Mouse (Mus musculus) cerebellum, postnatal 36 days (tissue): Measurements from ENCODE around the gene Efna2.
A peak's percentile ranks its signal among the peaks of the same experiment; 100 is the strongest.

Source experiments
- DNase-seq, 2 experiments: peaks; one replicate each; pipeline ENCODE4 v3.0.0; 2021 to 2022; ENCODE audit warnings: mixed read lengths in 2 of 2

Gene Efna2

DNA sequence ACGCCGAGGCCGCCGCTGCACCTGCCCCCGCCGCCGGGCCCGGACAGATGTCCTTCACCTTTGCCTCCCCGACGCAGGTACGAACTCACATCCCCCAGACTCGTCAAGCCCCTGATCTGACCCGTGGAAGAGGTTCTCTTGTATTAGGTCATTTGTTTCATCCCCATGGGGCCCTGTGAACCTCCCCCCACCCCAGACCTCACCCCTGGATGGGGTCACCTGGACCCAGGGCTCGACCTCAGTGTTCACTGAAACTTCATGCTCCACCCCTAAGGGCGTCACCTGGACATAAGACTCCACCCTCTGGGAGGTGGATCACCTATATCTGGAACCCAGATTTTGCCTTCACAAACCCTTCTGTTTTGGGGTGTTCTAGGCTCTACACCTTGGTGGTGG is 36.8 kb upstream of the Efna2 start:
- DNase-seq, result no peak

DNA sequence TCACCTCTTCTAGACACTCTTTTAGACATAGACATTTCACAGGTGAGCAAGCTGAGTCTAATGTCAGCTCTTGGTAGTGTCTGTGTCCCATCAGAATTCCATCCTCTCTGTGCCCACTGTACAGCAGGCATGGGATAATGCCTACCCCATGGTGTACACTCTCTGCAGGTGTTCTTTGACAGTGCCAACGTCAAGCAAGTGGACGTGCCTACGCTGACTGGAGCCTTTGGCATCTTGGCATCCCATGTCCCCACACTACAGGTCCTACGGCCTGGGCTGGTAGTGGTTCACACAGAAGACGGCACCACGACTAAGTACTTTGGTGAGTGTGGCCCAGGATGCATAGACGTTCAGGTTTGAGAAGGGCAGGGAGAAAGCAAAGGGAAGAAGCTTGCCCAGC is 35.6 kb upstream of the Efna2 start:
- no peak for DNase-seq

DNA sequence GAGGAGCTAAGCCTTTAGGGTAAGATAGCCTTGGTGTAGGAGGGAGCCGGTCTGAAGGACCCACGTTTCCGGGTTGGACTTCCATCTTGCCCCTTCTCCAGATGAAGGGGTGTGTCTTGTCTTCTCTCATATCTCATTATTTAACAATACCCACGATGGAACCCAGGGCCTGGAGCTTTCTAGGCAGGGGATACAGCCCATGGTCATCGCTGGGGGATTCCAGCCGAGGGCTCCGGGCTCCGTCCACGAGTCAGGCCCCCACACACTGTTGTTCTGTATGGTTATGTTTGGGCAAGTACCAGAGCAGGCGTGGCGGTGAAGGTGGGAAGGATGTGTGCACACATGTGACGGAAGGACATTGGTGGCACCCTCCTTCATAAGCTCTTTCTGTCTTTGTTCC is 35.1 kb upstream of the Efna2 start:
- DNase-seq, result no peak

DNA sequence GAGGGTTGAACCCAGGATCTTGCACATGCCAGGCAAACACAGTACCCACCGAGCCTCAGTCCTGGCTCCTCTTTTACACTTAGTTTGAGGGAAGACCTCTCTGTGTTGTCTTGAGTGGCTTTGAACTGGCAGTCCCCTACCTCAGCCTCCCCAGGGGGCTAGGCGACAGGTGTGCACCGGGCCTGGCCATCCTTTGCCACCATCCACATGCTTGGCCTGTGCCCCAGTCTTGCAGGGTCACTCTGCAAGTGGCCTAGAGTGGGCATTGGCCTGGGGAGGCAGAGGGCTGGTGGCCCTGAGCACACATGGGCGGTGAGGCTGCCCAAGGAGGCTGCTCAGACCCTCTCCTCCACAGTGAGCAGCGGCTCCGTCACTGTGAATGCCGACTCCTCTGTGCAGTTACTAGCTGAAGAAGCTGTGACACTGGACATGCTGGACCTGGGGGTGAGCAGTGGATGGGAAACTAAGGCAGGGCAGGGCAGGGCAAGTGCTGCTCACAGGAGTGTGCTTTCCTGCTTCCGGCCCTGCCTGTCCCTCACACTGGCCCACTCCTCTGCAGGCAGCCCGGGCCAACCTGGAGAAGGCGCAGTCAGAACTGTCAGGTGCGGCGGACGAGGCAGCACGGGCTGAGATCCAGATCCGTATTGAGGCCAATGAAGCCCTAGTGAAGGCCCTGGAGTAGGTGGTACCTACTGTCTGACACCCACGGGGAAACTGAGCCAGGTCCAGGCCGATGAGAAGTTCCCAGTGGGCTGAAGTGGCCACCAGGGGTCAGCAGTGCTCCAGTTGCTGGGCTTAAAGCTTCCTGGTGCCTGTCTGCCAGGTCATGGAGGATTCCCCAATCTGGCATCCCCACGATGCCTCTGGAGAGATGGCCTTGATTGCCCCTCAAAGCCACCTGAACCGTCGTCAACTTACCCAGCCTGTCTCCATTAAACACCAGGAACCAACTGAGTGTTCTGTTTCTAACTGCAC is 34.1 kb upstream of the Efna2 start:
- DNase-seq, result peak; percentile 83 to 85

DNA sequence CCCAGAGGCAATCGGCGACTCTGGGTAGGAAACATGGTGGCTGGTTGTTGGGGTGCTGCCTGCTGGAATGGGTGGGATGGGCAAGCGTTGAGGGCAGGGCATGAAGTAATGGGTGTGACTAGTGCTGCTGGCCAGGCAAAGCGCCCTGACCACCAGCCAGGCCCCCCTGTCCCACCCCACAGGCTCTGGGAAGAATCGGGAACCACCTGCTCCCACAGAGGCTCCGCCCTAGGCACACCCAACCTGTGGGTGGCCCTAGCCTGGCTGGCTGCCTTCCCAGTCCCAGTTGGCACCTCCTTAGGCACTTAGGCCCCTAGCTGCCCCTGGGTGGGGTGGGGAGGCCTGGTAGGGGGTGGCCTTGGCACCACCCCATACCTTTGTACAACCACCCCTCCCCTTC is 33.4 kb upstream of the Efna2 start:
- no peak for DNase-seq

DNA sequence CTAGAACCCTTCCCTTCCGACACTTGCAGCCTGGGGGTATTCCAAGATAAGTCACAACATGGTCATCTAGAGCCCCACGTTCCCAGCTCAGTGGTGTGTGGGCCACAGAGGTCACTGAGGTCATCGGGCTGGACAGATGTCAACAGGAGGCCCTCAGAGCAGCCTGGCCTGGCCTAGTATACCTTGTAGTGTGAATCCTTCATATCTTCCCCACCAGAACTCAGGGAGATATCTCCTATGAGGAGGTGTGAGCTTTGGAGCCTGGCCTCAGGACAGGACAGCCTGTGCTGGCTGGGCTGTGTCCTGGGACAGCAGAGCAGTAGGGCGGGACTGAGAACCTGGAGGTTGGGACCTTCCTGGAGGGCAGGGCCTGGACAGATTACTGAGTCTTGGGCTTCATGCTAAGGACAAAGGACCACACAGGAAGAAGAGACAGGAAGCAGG is 32.7 kb upstream of the Efna2 start:
- no peak for DNase-seq

DNA sequence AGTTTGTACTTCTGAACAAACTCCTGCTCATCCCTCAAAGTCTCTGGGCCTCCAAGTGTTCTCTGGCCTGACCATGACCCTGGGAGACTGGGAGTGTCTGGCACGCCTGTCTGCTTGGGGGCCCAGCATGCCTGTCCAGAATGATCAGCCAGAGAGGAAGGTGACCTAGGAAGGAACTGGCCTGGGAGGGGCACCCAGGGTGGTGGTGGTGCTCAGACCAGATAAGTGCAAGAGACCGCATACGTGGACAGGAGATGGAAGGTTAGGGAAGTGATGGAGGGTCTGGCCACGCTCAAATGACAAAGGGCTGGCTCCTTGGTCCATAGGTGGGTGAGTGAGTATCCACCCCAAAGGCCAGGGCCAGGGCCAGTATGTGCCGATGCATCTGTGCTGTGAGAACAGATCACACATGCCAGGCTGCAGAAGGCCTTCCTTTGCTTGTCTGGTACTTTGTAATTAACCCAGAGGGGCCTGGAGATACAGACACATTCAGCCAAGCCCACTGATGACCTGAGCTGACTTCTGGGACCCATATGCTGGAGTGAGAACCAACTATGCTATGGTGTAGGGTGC is 32.0 kb upstream of the Efna2 start:
- no peak for DNase-seq

DNA sequence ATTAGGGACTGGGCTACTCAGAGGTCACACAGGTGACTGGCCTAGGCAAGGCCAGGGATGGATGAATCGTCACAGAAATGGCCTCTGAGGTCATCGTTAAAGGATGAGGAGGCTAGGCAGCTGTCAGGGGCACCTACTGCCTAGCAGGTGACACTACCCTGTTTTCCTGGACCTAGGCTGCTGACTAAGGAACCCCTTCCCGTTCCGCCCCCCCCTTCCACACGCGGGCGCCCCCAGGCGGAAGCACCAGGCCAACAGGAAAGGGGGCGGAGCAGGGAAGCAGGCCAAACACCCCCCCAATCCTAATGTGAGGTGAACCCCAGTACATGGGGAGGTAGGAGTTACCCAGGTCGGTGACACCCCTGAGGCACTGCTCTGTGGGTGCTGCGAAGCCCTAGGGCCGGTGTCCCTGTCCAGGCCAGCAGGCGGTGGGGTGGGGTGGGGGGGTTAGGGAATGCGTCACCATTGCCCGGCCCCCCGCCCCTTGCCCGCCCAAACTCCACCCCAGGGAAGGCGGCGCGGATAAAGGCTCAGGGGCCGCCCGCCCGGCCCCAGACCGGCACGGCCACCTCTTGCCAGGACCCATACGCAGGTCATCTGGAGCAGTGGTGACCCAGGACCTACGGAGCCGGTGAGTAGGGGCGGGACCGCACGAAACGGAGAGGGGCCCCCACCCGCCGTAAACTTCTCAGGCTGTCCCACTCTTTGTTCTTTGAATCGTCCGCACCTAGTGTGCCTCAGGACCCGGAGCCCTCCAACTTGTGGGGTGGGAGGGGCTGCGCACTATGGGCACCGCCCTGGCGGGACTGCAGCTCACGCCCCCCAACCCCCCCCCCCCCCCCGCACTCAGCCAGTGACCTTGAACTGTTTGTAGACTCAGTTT is 31.3 kb upstream of the Efna2 start, which contains the start of gene Midn:
Gene Midn (plus strand): TSS at position 554 of the 883 bp plus-strand sequence.
- DNase-seq, result peak; percentile 62 to 67

DNA sequence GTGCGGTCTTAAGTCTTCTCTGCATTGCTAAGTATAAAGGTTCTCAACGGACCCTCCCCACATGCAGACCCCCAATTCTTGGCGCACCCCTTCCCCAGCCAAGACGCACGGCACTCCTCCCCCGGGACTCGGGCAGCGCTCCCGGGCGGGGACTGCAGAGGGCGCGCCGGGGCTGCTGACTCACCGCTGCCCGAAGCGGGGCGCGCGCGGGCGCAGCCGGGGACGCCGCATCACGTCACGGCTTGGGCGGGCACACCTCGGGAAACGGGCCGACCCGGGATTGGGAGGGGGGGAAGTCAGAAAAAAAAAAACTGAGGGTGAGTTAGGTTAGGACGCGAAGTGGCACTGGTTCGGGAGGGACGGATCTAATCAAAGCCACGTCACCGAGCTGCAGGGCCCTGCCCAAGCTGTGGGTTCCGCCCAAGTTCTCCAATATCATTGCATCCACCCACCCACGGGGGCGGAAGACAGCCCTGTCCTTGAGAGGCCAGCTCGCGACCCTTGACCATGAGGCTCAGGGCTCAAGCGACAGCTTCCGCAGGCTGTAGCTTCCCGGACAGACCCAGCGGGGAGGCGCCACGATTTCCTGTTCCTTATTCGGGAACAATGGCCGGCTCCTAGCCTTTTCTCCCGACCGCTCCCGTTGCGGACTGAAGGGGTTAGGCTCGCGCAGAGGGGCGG is 30.5 kb upstream of the Efna2 start:
- DNase-seq, result peak; percentile 91 to 95

DNA sequence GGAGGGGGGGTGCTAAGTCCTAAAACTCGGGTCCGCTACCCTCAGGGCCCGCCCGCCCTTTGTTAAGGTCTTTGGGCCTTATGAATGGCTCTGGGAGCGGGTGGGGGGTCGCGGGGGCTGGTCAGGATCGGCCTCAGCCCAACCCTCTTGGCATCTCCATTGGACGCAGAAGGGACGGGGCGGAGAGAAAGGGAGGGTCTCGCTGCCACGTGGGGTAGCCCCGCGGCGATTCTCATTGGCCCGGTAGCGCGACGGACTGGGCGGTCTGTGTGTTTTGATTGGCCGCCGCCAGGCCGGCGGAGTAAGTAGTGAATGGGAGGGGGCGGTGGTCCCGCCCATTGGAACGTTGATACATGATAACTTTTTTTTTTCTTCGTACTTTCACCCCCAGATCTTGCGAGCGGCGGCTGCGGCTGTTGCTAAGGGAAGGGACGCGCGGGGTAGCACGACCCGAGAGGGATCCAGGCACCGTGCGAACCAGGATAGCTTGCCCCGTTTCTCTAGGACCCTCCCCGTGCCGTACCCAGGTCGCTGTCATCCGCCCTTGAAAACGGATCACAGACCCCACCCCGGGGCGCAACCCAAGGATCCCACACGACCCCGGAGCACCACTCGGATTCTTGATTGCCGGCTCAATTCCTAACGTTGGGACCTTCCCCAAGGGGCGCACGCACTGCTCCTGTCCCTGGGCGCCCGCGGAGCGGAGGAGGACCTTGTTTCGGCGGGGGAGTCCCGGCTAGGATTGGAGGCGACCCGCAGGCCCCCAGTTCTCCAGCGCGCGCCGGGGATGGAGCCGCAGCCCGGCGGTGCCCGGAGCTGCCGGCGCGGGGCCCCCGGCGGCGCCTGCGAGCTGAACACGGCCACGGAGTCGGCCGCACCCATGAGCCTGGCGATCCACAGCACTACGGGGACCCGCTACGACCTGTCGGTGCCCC is 29.7 kb upstream of the Efna2 start:
- peak; percentile 95 to 97 for DNase-seq

DNA sequence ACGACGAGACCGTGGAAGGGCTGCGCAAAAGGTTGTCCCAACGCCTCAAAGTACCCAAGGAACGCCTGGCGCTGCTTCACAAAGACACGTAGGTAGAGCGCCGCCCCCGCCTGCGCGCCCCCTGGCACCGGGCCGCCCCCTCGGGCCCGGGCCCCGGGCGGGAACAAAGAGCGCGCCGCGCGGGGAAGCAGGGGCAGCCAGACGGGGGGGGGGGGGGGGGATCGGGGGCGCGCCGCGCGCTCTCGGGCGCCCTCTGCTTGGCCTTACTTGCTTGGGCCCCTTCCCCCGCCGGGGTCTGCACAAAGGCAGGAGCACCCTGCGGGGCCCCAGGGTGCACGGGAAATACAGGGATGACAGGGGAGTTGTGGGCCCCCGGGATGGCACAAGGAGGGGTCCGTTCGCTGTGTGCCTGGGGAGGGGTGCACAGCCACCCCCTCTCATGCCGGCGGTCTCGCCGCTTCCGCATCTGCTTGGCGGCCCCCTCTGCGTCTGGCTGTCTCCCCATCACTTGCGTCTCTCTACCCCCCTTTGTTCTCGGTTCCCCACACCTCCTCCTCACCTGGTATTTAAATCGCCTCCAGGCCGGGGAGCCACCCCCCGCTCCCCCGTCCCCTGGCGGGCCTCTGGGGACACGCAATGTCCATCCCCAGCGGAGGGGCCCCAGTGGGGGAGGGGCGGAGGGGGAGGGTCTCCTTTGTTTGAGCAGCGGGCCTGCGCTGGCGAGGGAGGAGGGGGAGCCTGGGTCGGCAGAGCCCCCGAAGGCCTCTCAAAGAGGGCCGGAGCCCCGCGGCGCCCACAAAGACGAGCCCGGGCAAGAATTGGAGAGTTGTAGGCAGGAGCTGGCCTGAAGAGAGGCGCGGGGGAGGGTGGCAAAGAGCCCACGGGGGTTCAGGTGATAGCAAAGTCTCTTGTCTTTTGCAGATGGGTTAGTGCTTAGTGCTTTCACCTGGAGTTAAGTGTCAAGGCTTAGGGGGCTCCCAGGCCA is 28.8 kb upstream of the Efna2 start:
- peak; percentile 57 to 66 for DNase-seq

DNA sequence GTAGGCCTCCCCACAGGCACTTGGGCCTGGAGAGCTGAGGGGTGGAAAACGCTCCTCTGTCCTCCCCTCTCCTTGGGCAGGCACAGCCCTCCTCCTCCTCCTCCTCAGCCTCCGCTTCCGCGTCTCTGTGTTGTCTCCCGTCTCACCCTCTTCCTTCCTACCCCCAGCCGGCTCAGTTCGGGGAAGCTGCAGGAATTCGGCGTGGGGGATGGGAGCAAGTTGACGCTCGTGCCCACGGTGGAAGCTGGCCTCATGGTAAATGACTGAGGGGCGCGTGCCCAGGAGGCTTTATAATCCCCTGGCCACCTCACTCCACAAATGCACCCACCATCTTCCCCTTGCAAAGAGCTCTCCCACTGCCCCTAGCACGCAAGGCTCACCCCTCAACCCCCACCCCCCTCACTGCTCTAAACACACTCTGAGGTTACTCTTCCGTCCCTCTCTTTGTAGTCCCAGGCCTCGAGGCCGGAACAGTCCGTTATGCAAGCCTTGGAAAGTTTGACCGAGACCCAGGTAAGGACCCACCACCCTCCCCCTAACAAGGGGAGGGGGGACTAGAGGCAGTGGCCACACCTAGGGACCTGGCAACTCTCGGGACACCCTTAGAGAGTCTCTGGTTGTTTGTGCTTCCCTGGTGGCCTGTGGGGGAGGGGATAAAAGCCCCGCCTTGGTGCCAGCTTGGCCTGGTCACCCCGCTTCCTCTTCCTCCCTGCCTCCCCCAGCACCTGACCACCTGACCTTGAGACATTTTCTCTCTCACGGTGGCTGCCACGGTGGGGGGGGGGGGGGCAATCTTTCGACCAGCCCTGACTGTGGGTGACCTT is 27.9 kb upstream of the Efna2 start:
- peak in 1 of 2 experiments; percentile 51 for DNase-seq

DNA sequence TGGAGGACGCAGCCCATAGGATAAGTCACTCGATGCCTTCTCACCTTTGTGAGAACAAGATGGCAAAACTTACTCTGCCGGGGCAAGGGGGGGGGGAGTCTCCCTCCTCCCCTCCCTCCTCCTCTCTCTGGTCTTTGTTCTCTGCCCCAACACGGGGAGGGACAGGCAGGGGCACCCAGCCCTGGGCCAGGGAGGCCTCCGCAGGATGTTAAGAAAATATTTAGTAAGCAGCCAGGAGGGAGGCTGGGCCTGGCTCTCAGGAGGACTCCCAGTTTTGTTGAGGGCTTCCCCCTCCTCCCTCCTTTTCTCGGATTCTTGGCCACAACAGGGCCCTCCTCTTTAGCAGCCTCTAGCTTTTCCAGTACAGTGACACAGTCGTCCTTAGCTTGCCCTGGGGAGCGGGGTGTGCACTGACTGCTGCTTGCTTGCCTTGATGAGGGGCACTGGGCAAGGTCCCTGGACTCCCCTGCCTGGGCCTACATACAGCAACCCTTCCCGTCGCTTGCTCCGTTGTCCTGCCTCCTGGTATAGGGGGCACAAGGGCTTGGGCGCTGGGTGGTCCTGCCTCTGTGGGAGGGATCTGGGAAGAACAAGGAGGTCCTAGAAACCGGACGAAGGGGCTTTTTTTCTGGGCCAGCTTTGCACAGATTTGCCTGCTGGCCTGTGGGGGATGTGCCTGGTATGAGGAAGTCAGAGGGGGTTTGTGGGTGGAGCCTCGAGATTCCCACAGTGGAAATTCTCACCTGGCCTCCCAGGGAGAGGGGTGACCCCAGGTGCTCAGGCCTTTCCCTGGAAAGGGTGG is 27.0 kb upstream of the Efna2 start:
- no peak for DNase-seq

DNA sequence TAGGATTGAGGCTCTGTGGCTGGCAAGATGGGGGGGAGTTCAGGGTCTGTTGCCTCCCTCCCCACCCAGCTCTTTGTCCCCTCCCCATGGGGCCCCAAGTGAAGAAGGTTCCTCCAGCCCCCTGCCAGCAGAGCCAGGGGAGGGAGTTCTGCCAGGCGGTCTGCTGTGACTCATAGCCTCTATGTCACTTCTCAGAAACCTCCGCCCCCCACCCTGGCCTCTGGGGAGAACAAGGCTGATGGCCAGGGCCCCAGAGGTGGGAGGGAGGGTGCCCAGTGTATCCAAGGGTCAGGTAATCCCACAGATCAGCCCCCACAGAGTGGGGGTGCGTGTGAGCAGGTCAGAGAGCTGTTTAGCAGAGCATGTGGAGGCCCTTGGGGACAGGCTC is 26.4 kb upstream of the Efna2 start:
- no peak for DNase-seq

DNA sequence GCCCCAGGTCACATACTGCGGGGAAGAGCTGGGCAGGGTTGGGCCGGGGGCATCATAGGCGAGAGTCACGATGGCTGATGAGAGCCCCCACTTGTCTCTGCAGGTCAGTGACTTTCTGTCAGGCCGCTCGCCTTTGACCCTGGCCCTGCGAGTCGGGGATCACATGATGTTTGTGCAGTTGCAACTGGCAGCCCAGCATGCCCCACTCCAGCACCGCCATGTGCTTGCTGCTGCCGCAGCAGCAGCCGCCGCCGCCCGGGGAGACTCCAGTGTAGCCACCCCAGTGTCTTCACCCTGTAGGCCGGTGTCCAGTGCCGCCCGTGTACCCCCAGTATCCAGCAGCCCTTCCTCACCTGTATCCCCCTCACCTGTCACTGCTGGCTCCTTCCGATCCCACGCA is 25.6 kb upstream of the Efna2 start:
- DNase-seq, result no peak

DNA sequence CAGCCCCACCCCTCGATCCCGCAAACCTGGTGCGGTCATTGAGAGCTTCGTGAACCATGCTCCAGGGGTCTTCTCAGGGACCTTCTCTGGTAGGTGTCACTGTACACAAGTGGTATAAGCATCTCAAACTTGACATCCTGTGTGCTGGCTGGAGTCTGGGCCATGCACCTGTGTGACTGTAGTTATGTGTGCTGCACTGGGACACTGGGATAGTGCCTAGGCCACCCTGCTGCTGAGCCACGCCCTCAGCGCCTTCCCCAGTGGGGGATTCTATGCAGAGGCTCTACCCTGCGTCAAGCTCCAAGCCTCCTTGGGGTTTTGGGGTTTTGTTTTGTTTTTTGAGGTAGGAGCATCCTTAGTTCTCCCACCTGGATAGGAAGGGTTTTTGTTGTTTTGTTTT is 24.9 kb upstream of the Efna2 start:
- no peak for DNase-seq

DNA sequence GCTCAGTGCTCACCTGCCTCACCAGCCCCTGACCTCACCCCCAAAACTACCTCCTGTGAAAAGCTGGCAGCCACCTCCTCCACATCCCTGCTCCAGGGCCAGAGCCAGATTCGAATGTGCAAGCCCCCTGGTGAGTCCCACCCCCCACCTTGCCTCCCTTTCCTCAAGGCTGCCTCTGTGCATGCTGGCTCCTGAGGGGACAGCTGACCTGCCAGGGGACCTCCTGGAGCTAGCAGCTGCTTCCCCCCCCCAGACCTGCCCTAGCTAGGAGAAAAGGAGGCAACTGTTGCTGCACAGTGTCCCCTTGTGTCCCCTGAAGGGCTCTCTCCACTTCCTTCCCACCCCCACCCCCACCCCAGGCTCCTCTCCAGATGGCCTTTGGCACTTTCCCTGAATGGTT is 24.0 kb upstream of the Efna2 start:
- DNase-seq, result no peak

DNA sequence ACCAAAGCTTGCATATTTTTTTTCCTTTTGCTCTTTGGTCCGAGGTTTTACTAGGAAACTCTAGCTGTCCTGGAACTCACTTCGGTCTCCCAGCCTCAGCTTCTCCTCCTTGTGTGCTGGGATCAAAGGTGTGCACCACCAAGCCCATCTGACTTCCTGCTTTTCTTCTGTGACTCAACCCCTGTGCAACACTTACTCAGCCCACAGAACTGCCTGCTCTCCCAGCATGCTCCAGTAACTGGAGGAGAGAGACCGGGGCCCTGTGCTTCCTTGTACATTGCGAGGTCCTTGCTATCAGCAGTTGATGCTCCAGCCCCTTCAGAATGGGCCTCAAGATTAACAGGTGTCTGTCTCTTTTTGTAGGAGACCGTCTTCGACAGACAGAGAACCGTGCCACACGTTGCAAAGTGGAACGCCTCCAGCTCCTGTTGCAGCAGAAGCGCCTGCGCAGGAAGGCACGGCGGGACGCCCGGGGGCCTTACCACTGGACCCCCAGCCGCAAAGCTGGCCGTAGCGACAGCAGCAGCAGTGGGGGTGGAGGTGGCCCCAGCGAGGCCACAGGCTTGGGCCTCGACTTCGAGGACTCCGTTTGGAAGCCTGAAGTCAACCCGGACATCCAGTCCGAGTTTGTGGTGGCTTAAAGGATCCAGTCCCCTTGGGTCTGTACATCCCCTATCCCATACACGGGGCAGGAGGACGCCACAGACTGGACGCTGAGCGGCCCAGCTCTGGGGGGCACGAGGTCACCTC is 23.1 kb upstream of the Efna2 start:
- no peak for DNase-seq
